Mouse (Mus musculus) c-Kit-positive CD71-negative TER-119-negative erythroid progenitor cells, embryonic 14.5 days (primary cell): ENCODE data around the gene Zfp36.
A peak's percentile ranks its signal among the peaks of the same experiment; 100 is the strongest.
"Not testable (repeated sequence)": the region's sequence is repeated elsewhere in the genome, so short reads cannot be mapped to it uniquely, and the experiment has no call there.

ENCODE experiments used
- DNase-seq: peaks from one replicate; pipeline ENCODE4 v3.0.0-alpha.2; 2013; ENCODE audit warnings: low read depth

Gene Zfp36

GRCm38 (mm10) chr7:28380237-28381016 lies at the start of gene Zfp36:
Zfp36 (minus strand) TSS chr7:28380253.
- no peak for DNase-seq

GRCm38 (mm10) chr7:28427738-28428137 lies 47.7 kb upstream of the Zfp36 start:
- DNase-seq, result no peak

GRCm38 (mm10) chr7:28423018-28423417 lies 43.0 kb upstream of the Zfp36 start:
- DNase-seq, result no peak

- no peak for DNase-seq
These were observed 39.4 kb upstream of the Zfp36 start for GRCm38 (mm10) chr7:28419416-28419815.

- no peak for DNase-seq
These were observed 38.1 kb upstream of the Zfp36 start for GRCm38 (mm10) chr7:28418096-28418670.

GRCm38 (mm10) chr7:28417368-28417767 lies 37.3 kb upstream of the Zfp36 start:
- DNase-seq, result no peak

- no peak for DNase-seq
These were observed 32.8 kb upstream of the Zfp36 start for GRCm38 (mm10) chr7:28412826-28413225.

GRCm38 (mm10) chr7:28410841-28411475 lies 30.9 kb upstream of the Zfp36 start:
- DNase-seq, result no peak

GRCm38 (mm10) chr7:28401942-28402341 lies 21.9 kb upstream of the Zfp36 start:
- DNase-seq, result no peak

- no peak for DNase-seq
These were observed 21.0 kb upstream of the Zfp36 start for GRCm38 (mm10) chr7:28401030-28401429.

GRCm38 (mm10) chr7:28398696-28399340 lies 18.8 kb upstream of the Zfp36 start:
- DNase-seq, result no peak

- DNase-seq, result peak; percentile 19
These were observed 17.9 kb upstream of the Zfp36 start for GRCm38 (mm10) chr7:28398000-28398399.

GRCm38 (mm10) chr7:28395425-28395824 lies 15.4 kb upstream of the Zfp36 start:
- no peak for DNase-seq

GRCm38 (mm10) chr7:28393272-28393951 lies 13.4 kb upstream of the Zfp36 start:
- no peak for DNase-seq

- peak; percentile 97 for DNase-seq
These were observed 12.6 kb upstream of the Zfp36 start, which contains the start of the genes Med29 and Paf1 for GRCm38 (mm10) chr7:28392429-28393271. Med29 (minus strand) TSS chr7:28392708. Paf1 (plus strand) TSS chr7:28392951.

GRCm38 (mm10) chr7:28390331-28390730 lies 10.3 kb upstream of the Zfp36 start:
- DNase-seq, result no peak

GRCm38 (mm10) chr7:28387384-28387783 lies 7.3 kb upstream of the Zfp36 start:
- DNase-seq, result not testable (repeated sequence)

GRCm38 (mm10) chr7:28386877-28387276 lies 6.8 kb upstream of the Zfp36 start:
- not testable (repeated sequence) for DNase-seq

- peak; percentile 94 for DNase-seq
These were observed 6.4 kb upstream of the Zfp36 start for GRCm38 (mm10) chr7:28386462-28386861.

- DNase-seq, result peak; percentile 62
These were observed 6.0 kb upstream of the Zfp36 start for GRCm38 (mm10) chr7:28386007-28386406.

GRCm38 (mm10) chr7:28385196-28385595 lies 5.1 kb upstream of the Zfp36 start:
- DNase-seq, result no peak
